Mouse (Mus musculus) central nervous system, embryonic 14 days (tissue): ENCODE measurements around the gene Olfr1052. TPM values are rescaled to one million over a fixed set of nuclear protein-coding genes. Genes with fewer than 3 reads are reported as not detected.

Experiments
- polyA plus RNA-seq: library from polyadenylated mRNA; depleted of rRNA; stranded (reverse); fragments of >200 nt; gene quantifications from 2 replicates; pipeline ENCODE4 v1.2.3, GENCODE M21; 2012; rRNA removed

The Olfr1052 gene
- polyA plus RNA-seq = not detected in 2 replicates

GRCm38 (mm10) chr2:86292155-86292554, at the start of gene Olfr1052:
Gene Olfr1052 (plus strand): TSS chr2:86292455.

DNA sequence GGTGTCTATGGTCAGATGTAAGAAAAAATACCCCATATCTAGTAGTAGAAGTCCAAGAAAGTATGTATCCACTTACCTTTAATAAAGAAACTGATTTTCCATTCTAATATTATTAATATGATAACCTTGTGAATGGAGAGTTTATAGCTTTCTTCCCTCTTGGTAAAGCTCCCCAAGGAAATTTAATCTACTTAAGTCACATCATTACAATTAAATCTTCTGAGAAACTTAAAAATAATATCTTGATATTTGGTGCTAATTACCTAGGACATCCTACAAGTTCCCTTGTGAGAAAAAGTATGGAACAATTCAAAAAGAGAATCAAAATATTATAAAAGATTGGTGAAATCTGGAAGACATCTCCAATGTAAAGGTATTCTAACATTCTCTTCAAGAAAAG, 34.0 kb upstream of the Olfr1052 start, which contains the start of gene Olfr1049:
Gene Olfr1049 (minus strand): TSS at position 101 of the 400 bp plus-strand sequence.

GRCm38 (mm10) chr2:86278988-86279387, 13.3 kb upstream of the Olfr1052 start, which contains the start of gene Olfr1051:
Gene Olfr1051 (minus strand): TSS chr2:86279088.

DNA sequence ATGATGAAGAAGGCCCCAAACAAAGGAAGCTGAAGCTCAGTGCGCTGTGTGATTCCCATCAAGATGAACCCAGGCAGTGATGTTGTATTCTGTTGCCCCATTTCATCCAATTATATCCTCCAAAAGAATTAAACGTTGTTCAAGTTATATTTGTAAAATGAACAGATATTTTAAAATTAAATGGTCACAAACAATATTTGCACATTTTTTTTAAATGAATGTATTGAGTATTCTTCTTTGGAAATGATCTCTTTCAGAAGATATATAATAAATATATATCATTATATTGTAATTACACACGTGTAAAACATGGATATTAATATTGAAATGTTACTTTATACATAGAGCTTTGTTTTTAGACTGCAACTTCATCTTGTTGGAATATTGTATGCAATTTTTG, 22.9 kb downstream of the Olfr1052 start, which contains the start of gene Olfr1053:
Gene Olfr1053 (minus strand): TSS at position 101 of the 400 bp plus-strand sequence.

DNA sequence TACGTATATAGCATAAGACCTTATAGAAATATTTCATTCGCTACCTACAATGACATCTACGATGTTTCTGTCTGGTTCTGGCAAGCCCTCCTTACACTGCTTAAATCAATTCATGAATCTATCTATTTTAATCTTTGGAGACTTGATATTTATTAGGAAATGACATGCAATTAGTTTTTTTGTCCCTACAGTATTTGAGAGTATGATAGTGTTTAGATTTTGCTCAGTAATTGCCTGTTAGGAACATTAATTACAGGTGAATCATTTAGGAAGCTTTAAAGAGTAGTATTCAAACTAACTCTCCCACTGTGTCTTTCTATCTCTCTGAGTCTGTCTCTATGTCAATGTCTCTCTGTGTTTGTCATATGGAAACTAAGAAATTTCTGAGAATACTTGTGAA, 43.1 kb downstream of the Olfr1052 start, which contains the start of gene Olfr1054:
Gene Olfr1054 (minus strand): TSS at position 101 of the 400 bp plus-strand sequence.

Other genes starting within 250 kb of the Olfr1052 start
- gene Olfr1034, start 246.6 kb upstream of the Olfr1052 start, polyA plus RNA-seq = 0.04 TPM in 1 of 2 replicates, not detected in the other
- not detected in 2 replicates for gene Olfr1036, start 218.5 kb upstream of the Olfr1052 start, polyA plus RNA-seq
- gene Olfr1037, start 205.1 kb upstream of the Olfr1052 start, polyA plus RNA-seq = not detected in 2 replicates
- gene Olfr1039, start 156.5 kb upstream of the Olfr1052 start, polyA plus RNA-seq = not detected in 2 replicates
- gene Olfr1040, start 145.7 kb upstream of the Olfr1052 start, polyA plus RNA-seq = not detected in 2 replicates
- gene Olfr1042, start 130.6 kb upstream of the Olfr1052 start, polyA plus RNA-seq = not detected in 2 replicates
- not detected in 2 replicates for gene Olfr1043, start 124.9 kb upstream of the Olfr1052 start, polyA plus RNA-seq
- gene Olfr1044, start 114.6 kb upstream of the Olfr1052 start, polyA plus RNA-seq = not detected in 2 replicates
- not detected in 2 replicates for gene Olfr52, start 106.8 kb upstream of the Olfr1052 start, polyA plus RNA-seq
- gene Olfr1045, start 89.4 kb upstream of the Olfr1052 start, polyA plus RNA-seq = not detected in 2 replicates
- not detected in 2 replicates for gene Olfr1046, start 73.1 kb upstream of the Olfr1052 start, polyA plus RNA-seq
- gene Olfr1047, start 61.1 kb upstream of the Olfr1052 start, polyA plus RNA-seq = not detected in 2 replicates
- not detected in 2 replicates for gene Olfr1048, start 52.2 kb upstream of the Olfr1052 start, polyA plus RNA-seq
- gene Olfr1049, start 34.1 kb upstream of the Olfr1052 start, polyA plus RNA-seq = not detected in 2 replicates
- not detected in 2 replicates for gene Olfr1051, start 13.4 kb upstream of the Olfr1052 start, polyA plus RNA-seq
- gene Olfr1053, start 22.8 kb downstream of the Olfr1052 start, polyA plus RNA-seq = not detected in 2 replicates
- not detected in 2 replicates for gene Olfr1054, start 43.0 kb downstream of the Olfr1052 start, polyA plus RNA-seq
- not detected in 2 replicates for gene Olfr1055, start 57.8 kb downstream of the Olfr1052 start, polyA plus RNA-seq
- not detected in 2 replicates for gene Olfr1056, start 70.0 kb downstream of the Olfr1052 start, polyA plus RNA-seq
- not detected in 2 replicates for gene Olfr1057, start 85.9 kb downstream of the Olfr1052 start, polyA plus RNA-seq
- not detected in 2 replicates for gene Olfr1058, start 96.1 kb downstream of the Olfr1052 start, polyA plus RNA-seq
- gene Olfr1061, start 121.6 kb downstream of the Olfr1052 start, polyA plus RNA-seq = not detected in 2 replicates
- not detected in 2 replicates for gene Olfr1062, start 134.3 kb downstream of the Olfr1052 start, polyA plus RNA-seq
- gene Olfr1065, start 158.1 kb downstream of the Olfr1052 start, polyA plus RNA-seq = not detected in 2 replicates
- gene Olfr1066, start 163.8 kb downstream of the Olfr1052 start, polyA plus RNA-seq = not detected in 2 replicates
- not detected in 2 replicates for gene Olfr228, start 194.9 kb downstream of the Olfr1052 start, polyA plus RNA-seq
- not detected in 2 replicates for gene Olfr1076, start 216.0 kb downstream of the Olfr1052 start, polyA plus RNA-seq